Mouse (Mus musculus) adrenal gland, adult 18-20 months (tissue): ENCODE data around the gene Cd300lf. TPM values are rescaled to one million over a fixed set of nuclear protein-coding genes. Genes with fewer than 3 reads are reported as not detected.

Experiments used
- DNase-seq, 2 experiments: peaks; one replicate each; pipeline ENCODE4 v3.0.0; 2021 to 2022; ENCODE audit warnings: low spot score in 2 of 2
- total RNA-seq, 2 experiments: library from RNA; stranded (reverse); gene quantifications; 1 replicate in 1 of 2; 2 replicates in 1 of 2; pipeline ENCODE4 v1.2.3; 2021

Cd300lf gene
- total RNA-seq, 2 experiments from 2014 or later = 1.3 to 2.5 TPM

GRCm38 (mm10) chr11:115081373-115081772 is 52.4 kb downstream of the Cd300lf start:
- DNase-seq = no peak

- peak; percentile 29 to 38 for DNase-seq
These were observed 52.9 kb downstream of the Cd300lf start for GRCm38 (mm10) chr11:115080886-115081285.

GRCm38 (mm10) chr11:115078680-115079079 is 55.1 kb downstream of the Cd300lf start:
- no peak for DNase-seq

GRCm38 (mm10) chr11:115077436-115077835 is 56.4 kb downstream of the Cd300lf start:
- DNase-seq = no peak

GRCm38 (mm10) chr11:115075859-115076258 is 57.9 kb downstream of the Cd300lf start:
- no peak for DNase-seq

- no peak for DNase-seq
These were observed 58.4 kb downstream of the Cd300lf start for GRCm38 (mm10) chr11:115075407-115075806.

- no peak for DNase-seq
These were observed 60.8 kb downstream of the Cd300lf start for GRCm38 (mm10) chr11:115073002-115073401.

GRCm38 (mm10) chr11:115071631-115072294 is 62.0 kb downstream of the Cd300lf start:
- DNase-seq = peak; percentile 25 to 42

GRCm38 (mm10) chr11:115071015-115071551 is 62.7 kb downstream of the Cd300lf start:
- no peak for DNase-seq

- DNase-seq = no peak
These were observed 67.0 kb downstream of the Cd300lf start for GRCm38 (mm10) chr11:115066768-115067167.

Other genes with a start within 250 kb of the Cd300lf start
- 1 to 10 TPM; 1.3 to 3.3 TPM for gene Cd300a, start 244.0 kb downstream of the Cd300lf start, total RNA-seq
- under 1 TPM; 0.40 to 0.80 TPM for gene Cd300lb, start 199.6 kb downstream of the Cd300lf start, total RNA-seq
- gene Cd300c, start 164.8 kb downstream of the Cd300lf start, total RNA-seq = not detected
- gene Cd300ld, start 144.1 kb downstream of the Cd300lf start, total RNA-seq = 1 to 10 TPM; 1.1 to 2.5 TPM
- 1 to 10 TPM; 5.3 to 8.6 TPM for gene Cd300c2, start 132.1 kb downstream of the Cd300lf start, total RNA-seq
- not detected for gene Cd300ld2, start 117.8 kb downstream of the Cd300lf start, total RNA-seq
- under 1 TPM in 1 of 2 experiments, not detected in 1; 0.74 TPM for gene Cd300ld4, start 107.0 kb downstream of the Cd300lf start, total RNA-seq
- gene Cd300ld5, start 96.2 kb downstream of the Cd300lf start, total RNA-seq = 10 to 100 TPM in 1 of 2 experiments, 1 to 10 TPM in 1; 3.4 to 10.9 TPM
- 10 to 100 TPM in 1 of 2 experiments, 1 to 10 TPM in 1; 8.6 to 10.5 TPM for gene Cd300ld3, start 85.6 kb downstream of the Cd300lf start, total RNA-seq
- under 1 TPM; 0.46 to 0.64 TPM for gene Cd300e, start 71.8 kb downstream of the Cd300lf start, total RNA-seq
- gene Rab37, start 42.6 kb downstream of the Cd300lf start, total RNA-seq = 1 to 10 TPM in 1 of 2 experiments, under 1 TPM in 1; 0.76 to 1.3 TPM
- 10 to 100 TPM; 17.2 to 19.3 TPM for gene Slc9a3r1, start 29.3 kb upstream of the Cd300lf start, total RNA-seq
- gene Tmem104, start 53.5 kb upstream of the Cd300lf start, total RNA-seq = 10 to 100 TPM; 20.3 to 20.7 TPM
- 10 to 100 TPM; 26.2 to 27.6 TPM for gene Nat9, start 53.9 kb upstream of the Cd300lf start, total RNA-seq
- gene Grin2c, start 133.3 kb upstream of the Cd300lf start, total RNA-seq = 10 to 100 TPM in 1 of 2 experiments, 1 to 10 TPM in 1; 2.2 to 10.6 TPM
- gene Fdxr, start 143.1 kb upstream of the Cd300lf start, total RNA-seq = 1,000 to 10,000 TPM; 1,063 to 1,343 TPM
- gene Fads6, start 163.7 kb upstream of the Cd300lf start, total RNA-seq = 10 to 100 TPM; 43.9 to 59.6 TPM
- not detected for gene Otop2, start 173.2 kb upstream of the Cd300lf start, total RNA-seq
- under 1 TPM; 0.36 to 0.74 TPM for gene Ush1g, start 188.0 kb upstream of the Cd300lf start, total RNA-seq
- not detected for gene Otop3, start 200.7 kb upstream of the Cd300lf start, total RNA-seq
- 10 to 100 TPM; 31.4 to 65.8 TPM for gene Hid1, start 233.8 kb upstream of the Cd300lf start, total RNA-seq
- gene Cdr2l, start 247.9 kb upstream of the Cd300lf start, total RNA-seq = 100 to 1,000 TPM; 159 to 181 TPM